Mouse (Mus musculus) MEL-GATA-1-ER (cell line): Measurements from ENCODE around the gene Hecw2.

Experiments
- DNase-seq: peaks from one replicate; pipeline ENCODE4 v3.0.0-alpha.2; 2012; ENCODE audit warnings: low read depth; ENCODE audit errors: extremely low read depth

Hecw2 gene

DNA sequence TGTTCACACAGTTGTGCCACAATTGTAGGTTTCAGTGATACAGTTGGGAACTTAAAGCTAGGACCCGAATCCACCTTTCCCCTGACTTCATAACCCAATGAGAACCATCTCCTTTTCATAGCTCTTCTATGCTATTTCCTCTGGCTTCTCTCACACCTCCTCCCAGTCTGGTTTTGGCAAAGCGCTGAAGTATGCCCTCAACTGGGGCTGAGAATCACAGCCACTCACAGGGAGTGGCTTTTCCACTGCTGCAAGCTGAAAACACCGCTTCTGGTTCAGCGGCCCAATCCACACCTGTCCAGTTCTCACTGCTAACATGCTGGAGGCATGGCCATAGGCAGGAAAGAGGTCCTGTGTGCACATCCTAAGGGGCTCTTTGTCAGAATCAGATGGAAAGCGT is 300.7 kb downstream of the Hecw2 start:
- DNase-seq: no peak

DNA sequence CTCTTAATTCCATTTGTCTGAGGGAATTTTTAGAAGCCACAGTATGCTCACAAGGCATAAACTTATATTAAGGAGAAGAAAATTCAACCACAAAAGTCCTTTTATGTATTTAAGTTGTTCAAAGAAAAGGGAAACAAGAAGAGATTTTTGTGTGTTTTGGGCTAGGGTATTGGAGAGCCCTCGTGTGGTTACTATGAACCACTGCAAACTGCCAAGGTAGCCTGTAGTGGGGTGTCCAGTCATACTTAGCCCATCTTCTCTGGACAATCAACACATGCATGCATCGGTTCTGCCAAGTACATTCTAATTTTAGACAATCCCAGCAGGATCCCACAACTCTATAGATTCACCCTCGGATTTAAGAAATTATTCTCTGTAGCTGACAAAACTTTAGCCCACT is 304.6 kb downstream of the Hecw2 start:
- no peak for DNase-seq

DNA sequence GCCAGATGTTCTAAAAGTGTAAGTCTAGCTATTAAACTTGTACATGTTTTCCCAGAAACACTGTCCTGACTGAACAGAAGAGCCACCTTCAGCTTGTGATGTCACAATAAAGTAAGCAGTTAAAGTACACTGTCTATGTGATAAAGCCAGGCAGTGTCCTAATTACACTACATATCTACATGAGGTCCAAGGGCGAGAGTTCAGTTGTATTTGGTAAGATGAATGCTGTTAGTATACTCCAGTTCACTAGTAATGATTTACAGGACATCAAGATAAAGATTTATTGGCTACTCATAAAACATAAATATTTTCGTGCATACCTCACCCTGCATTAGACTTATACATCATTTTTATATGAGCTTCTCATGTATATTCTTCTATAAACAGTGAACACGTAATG is 305.2 kb downstream of the Hecw2 start:
- DNase-seq: no peak

DNA sequence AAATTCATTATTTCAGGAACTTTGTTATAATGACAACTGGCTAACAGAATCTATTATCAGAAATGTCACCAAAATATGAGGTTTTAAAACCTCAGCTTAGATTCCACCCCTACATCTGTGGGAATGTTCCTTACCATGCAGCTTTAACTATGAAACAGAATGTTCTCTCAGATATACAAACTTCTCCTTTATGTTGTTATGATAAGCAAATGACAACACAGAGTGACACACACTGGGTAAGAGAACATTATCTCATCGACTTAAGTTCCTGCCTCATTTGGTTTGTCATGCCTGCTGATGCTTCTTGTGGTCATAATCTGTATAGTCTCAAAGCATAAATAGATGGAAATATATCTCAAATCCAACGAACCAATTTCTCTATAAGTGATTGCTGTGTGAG is 312.5 kb downstream of the Hecw2 start:
- DNase-seq: peak; percentile 62

DNA sequence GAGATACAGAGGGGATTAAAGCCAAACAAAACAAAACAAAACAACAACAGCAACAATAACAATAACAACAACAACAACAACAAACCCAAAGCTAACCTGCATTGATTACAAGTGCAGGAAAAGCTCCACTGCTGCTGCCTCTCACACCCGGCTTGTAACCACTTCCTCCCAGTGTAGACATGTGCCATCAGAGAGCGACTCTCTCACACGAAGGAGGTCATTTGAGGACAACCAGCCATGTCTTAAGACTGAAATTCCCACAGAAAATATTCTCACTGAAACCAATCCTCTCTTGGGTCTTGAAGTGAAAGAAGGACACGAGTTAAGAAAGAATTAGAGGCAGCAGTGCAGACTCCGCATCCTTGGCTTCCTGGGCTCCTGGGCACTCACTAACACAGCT is 319.0 kb downstream of the Hecw2 start:
- no peak for DNase-seq

DNA sequence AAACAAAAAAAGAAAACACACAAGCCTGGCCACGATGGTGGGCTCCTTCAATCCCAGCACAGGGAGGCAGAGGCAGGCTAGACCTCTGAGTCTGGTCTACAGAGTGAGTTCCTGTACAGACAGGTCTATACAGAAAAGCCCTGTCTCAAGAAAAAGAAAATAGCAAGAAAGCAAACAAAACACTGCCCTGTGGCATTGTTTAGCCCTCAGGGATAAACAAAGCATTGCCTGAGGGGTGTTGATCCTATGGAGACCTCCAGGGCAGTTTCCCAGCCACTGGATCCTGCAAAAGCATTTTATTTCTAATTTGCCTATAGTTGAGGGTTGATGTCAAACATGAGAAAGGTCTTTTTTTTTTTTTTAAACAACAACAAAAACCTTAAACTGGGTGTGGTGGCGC is 327.7 kb downstream of the Hecw2 start:
- DNase-seq: no peak

DNA sequence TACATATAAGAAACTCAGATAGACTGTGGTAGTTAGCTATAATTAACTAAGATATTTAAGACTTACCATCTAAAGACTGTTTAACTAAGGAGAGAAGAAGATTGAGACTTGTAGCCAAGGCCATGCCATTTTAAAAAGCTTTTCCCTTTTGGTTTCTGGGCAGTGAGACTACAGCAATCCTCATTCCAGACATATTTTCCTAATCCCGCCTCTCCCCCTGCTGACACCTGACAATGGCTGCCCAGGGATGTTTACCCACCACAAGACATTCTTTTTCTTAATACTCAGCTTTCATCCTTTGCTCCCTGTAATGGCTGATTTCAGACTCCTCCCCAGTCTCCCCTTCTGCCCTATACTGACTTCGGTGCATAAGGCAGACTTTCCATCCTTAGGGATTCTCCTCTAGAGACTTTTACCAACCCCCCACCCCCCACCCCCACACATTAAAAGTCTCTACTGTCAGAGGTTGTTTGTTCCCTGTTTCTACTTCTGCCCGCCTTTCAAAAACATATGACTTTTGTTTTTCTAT is 328.5 kb downstream of the Hecw2 start:
- no peak for DNase-seq

DNA sequence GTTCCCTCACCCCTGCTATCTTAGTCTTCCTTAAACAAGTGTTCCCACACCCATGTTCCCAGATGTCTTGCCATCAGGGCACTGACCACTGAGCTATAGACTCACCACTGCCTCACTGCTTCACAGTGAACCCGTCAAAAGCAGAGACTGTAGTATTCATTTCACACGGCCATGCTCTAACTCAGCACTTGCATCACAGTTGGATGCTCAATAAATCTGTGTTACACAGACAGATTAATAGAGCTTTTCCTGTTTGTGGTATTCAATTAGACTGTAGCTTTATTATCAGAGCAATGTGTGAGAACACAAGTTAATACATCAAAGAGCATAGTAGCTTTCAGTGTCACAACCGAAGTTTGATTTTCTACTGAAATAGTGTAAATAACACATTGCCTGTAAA is 330.9 kb downstream of the Hecw2 start:
- DNase-seq: no peak

DNA sequence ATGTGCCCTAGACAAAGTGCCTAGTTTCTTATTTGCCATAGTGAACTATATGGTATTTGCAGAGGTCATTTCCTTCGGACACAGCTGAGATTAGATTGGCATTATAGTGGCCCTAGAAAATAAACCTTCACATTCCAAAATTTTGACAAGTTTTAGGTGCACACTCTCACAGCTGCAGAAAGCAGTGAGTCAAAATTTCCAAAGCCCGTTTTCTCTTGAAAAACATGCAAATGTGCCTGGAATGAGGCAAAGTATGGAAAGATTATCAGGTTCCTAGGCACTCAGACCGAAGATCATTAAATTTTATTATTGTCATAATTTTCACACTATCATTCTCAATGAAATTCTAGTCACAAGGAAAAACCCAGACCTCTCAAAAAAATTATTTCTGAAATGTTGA is 334.4 kb downstream of the Hecw2 start:
- no peak for DNase-seq

DNA sequence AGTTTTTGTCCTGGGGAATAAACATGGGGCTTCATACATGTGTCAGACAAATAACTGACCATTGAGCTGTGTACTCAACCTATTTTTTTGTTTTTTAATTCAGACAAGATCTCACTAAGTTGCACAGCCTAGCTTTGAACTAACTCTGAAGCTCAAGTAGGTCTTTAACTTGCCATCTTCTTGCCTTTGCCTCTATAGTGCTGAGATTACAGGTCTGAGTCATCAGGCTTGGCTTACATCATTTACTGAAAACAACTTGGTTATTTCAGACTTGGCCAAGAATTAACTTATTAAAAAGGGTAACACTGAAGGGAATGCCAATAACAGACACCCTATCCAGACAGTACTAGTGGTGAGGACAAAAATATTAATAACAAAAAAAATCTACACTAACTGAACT is 335.8 kb downstream of the Hecw2 start:
- DNase-seq: no peak

DNA sequence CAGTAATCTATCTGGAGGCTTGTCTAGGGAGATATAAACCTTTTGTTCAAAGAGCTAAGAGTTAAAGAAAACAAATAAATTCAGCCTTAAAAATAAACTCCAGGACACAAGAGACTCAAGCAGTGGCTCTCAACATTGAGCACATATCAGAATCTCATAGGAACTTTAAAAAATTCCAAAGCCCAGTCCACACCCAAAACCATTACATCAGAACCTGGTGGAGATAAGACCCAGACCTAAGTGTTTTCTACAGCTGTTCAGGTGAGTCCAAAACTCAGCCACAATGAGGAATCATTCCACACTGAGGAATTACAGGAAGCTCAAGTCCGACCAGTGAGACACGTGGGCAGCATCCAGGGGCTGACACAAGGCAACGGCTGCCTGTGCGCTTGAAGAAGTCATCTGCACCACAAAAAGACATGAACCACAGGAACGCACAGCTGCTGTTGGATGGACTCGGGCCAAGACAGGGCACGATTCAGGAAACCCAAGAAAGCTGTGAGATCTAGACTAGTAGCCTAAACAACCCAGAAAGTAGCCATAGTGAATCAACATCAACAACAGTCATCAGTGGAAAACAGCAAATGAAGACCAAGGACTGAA is 338.4 kb downstream of the Hecw2 start:
- no peak for DNase-seq

DNA sequence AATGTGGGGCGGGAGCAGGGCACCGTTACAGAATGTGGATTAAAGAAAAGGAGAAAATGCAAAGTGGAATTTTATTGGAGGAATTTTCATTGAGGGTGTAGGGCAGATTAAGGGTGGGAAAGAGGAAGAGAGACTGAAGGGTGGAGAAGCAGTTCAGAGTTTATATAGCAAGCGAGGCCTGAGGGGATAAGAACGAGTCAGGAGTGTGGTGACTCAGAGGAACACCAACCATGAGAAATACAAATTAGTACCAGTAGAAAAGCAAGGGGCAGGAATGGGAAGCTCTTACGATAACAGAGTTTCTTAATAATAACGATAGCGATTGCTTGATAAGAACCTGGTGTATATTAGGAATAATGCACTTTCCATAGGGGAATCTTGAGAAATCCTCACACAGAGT is 339.2 kb downstream of the Hecw2 start:
- no peak for DNase-seq

DNA sequence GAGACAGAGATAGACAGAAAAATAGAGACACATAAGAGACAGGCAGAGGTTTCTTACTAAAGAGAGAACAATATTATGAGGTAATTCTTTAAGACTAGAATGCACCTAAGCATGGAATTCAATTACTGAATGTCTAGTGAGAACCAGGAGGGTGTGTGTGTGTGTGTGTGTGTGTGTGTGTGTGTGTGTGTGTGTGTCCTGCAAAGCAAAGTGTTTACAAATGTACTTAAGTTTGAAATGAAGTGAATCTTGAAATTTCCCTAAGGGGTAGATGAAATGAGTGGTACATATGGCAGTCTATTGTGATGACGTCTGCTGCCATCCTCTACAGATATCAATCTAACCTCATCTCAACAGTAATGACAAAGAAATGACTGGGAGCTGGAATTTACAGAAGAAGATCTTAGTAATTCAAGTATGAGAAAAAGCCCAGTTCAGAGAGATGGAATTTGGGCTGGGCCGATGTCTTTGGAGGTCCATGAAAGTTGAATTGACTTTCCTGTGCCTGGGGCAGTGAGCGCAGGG is 342.8 kb downstream of the Hecw2 start:
- DNase-seq: no peak

DNA sequence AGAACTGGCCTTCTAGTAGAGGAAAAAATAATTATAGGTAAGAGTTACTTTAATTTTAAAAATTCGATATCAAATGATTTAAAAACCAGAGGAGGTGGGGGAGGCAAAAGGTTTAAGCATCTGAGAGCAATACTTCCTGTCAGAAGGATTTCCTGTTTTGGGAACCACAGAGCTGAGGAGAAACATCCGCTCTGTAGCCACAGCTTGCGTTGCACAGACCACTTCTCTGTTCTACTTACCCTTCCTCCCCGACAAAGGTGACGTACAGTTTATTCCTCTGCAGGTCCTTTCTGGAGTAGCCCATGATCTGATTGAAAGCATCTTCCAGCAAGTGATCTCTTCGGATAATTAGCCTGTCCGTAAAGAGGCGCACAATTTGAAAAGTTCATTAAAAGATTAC is 343.6 kb downstream of the Hecw2 start:
- DNase-seq: peak; percentile 35

DNA sequence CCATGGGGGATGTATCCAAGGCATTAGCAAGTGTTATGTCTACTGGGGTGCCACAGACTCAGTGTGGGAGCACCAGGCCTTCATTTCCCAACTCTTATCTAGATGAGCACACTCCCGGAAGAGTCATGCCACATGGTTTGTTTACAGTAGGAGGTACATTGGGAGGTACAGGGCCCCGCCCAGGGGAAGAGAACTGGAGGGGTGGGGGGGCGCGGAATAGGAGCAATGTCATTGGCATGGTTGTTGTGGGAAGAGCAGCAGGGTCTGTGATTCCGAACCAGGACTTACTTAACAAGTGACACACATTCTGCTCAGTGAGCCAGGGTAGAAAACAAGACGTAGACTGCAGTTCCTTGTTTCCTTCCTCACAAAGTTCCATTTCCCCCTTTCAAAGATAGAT is 344.1 kb downstream of the Hecw2 start:
- no peak for DNase-seq

DNA sequence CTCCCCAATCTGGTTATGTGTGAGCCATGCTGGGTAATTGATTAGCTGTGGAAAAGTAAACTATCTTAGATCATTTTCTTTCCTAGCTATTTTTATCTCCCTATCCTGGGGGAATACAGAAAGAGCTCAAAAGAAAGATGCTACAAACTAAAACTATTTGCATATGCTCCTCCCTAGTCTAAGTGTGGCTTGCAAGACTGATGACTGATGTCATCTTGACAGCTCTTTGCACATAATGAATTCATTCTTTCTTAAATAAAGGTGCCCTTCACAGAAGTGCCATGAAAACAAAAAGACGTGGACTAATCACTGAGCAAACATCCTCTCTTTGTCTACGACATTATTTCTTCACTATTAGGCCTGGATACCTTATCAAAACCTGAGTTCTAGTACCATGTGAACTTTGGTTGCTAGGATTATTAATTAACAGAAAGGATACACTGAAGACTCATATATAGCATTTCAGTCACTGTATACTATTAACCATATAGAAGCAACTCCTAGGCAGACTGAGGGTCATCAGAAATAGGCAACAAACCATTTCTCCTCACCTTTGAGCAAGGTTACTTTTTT is 348.2 kb downstream of the Hecw2 start:
- no peak for DNase-seq

DNA sequence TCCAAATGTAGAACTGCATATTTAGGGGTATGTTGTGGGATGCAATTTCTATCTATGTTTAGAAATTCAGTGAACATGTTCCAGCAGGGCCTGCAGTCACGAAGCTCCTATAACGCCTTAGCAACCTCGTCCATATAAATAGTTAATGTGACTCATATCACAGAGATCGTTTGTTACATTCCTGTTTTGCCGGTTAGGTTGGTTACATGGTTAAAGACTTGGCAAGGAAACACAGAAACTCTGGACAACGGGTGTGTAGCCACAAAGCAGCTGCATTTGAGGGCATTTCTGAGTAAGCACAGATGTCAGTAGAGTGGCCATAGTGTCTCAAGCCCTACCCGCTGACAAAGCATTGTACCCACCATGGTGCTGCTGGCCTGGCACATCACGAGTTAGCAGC is 349.1 kb downstream of the Hecw2 start:
- DNase-seq: no peak

DNA sequence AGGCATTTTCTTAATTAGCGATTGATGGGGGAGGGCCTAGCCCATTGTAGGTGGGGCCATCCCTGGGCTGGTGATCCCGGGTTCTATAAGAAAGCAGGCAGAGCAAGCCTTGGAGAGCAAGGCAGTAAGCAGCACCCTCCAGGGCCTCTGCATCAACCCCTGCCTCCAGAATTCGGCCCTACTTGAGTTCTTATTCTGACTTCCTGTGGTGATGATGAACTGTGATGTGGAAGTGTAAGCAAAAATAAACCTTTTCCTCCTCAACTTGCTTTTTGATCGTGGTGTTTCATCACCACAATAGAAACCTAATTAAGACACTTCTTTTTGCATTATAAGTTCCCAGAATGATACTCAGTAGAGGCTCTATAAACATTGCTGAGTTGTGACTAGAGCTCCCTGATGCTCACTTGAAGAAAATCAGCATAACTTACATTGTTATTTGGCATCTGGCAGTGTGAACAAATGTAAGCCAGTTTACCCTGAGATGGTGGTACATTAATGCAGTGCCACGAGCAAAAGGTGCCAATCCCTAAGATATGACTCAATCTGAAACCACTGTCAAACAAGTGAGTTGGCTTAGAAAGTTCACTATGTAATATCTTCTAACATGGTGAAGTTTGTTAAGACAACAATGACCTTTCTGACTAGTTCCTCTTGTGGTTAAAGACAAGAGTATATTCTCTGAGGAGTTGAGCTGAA is 349.9 kb downstream of the Hecw2 start:
- no peak for DNase-seq

DNA sequence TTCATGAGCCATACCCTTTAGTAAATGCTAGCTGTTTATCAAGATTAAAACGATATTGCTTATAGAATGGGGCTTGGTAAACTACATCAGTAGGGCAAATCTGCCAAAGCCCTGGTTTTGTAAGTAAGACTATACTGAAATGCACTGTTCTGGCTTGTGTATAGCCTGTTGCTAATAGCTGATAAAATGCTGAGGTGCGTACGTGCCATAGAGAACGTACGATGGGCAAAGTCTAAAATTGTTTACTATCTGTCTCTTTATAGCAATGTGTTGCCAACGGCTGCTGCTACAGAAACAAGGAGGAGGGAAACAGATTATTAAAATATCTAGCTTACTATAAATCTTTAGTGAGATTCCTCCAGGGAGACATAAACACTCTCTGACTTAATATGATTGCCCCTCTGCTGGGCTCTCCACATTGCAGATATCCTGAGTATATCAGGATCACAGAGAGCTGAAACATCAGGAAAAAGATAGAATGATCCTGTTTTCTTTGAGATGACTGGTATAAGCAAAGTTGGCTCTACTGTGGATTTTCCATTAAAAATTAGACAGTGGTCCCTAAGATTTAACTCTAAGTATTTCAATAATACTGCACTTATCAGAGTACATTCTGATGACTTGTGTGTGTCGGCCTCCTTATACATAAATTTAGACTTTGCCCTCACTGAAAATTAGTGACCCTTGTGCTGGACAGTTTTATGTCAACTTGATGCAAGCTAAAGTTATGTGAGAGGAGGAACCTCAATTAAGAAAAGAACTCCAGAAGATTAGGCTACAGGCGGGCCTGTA is 350.6 kb downstream of the Hecw2 start:
- DNase-seq: no peak

DNA sequence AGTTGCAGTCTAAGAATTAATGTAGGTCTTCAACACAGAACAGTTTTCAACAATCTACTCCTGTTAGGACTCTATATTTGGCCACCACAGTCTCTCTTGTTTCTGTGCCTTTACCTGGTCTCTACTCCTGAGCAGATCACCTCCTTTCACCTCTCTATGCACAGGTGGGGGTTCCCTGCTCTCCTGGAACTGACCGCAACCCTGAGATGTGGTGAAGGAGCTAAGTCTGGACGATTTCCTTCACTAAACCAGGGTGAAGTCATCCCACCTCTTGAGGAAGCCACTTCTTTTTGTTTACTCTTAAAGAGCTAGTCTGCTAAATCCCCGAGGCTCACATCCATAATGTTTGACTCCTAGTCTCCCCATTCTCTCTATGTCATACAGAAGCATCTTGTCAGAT is 351.9 kb downstream of the Hecw2 start:
- no peak for DNase-seq

DNA sequence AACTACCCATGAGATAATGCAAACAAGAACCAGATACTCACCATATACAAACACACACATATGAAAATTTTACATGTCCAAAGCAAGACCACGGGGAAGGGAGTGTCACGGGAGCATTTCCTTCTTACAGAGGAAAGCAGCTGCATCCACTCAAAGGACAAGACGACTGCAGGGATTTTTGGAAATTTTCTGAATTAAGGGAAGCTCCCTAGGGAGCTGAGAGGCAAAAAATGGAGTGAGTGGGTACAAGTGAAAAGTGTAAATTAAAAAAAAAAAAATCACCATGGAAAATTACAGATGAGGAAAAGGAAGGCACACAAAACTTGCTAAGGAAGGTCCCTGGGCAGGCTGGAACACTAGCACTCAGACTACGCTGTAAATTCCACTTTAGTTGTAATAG is 353.9 kb downstream of the Hecw2 start:
- no peak for DNase-seq

DNA sequence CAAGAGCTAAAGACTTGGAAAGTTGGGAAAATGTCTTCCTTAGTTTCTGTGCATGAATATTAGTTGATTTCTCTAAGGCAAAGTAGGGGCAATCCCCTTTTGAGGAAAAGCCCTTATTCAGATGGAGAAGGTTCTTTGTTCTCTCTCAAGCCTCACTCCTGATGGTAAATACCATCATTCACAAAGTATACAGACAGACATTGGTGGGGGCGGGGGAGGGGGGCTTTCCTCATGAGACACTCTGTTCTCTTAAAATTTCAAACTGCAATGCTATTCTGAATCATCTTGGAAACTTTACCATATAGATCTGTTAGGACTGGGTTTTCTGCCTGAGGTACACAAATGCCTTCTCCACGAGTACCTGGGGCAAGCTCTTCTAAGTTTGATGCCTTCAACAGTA is 355.6 kb downstream of the Hecw2 start:
- no peak for DNase-seq
